Mouse (Mus musculus): ENCODE measurements at regions not wholly inside any gene's neighbourhood (a gene's known extent, or its start where the extent isn't known, plus 50 kb on each side); places are given as distances from the start of the nearest gene placed in this dataset.

- DNase-seq = no peak
These were observed 109.3 kb upstream of the Ado start for GRCm38 (mm10) chr10:67658005-67658545.

DNA sequence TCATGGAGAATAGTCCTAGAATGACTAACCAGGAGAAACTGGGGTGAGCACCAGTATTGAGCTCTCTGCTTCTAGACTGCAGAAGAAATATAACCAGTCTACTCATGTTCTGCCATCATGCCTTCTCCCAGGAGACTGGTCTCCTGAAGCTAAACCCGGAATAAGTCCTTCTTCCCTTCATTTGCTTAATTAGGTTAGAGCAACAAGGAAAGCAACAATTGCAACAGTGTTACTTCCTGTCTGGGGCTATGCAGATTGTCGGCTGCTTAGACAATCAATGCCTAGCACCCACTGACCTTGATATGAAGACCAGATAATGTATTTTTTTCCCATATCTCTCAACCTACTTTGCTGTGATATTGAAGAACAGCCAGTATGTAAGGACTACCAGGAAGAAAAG is 108.5 kb upstream of the Ado start:
- DNase-seq = no peak

GRCm38 (mm10) chr10:67654518-67654917 is 105.8 kb upstream of the Ado start:
- no peak for DNase-seq

DNA sequence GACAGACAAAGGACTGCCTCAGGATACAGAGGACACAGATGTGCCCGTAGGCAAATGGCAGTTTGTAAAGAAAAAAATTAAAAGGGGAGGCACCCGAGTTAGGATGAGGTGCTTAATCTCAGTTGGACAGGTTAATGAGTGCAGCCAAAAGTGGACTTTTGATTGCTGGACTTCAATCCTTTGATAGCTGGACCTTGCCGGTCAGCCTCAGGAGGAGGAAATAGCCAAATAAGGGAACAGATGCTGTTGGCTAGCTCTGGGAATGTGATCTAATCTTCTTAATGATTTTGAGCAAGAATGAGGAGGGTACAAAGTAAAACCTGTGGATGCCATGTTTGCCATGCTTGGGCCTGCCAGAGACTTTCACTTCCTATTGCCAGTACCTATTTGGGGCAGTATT is 103.5 kb upstream of the Ado start:
- peak; percentile 73 for DNase-seq

DNA sequence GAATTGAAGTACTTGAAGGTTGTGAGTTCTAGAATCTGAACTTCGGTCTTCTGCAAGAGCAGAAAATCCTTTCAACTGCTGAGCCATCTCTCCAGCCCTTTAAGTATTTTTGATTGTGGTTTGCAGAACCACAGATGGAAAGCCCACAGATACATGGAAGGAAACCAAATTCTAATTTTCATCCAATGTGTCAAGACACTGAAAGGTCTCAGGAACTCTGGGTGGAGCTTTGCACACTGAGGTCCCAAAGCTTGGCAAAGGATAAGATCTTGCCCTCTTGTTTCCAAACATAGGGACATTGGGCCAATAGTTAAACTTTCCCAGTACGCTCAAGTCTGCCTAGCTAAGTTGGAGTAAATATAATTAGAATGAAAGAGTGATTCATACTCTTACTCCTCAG is 102.6 kb upstream of the Ado start:
- DNase-seq = no peak

GRCm38 (mm10) chr10:67647777-67648727 is 99.3 kb upstream of the Ado start:
- no peak for DNase-seq

- DNase-seq = no peak
These were observed 98.2 kb upstream of the Ado start for GRCm38 (mm10) chr10:67646659-67647559.

DNA sequence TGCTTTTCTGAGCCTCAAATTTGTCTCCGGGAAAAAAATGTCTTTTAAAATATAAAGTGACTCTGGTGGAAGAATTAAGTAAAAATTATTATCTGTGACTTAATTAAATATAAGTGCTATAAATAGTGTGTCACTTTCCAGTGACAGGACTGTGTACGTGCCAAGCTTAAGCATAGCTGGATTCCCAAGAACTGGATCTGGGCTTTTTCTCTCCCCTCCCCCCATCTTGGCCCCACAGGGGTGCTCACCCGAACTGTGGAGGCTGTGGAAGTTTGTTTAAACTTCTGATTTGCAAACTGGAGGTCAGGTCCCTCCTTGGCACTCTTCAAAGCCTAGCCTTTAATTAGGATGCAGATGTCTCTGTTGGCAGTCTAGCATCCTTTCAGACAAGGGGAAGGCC is 97.1 kb upstream of the Ado start:
- no peak for DNase-seq

DNA sequence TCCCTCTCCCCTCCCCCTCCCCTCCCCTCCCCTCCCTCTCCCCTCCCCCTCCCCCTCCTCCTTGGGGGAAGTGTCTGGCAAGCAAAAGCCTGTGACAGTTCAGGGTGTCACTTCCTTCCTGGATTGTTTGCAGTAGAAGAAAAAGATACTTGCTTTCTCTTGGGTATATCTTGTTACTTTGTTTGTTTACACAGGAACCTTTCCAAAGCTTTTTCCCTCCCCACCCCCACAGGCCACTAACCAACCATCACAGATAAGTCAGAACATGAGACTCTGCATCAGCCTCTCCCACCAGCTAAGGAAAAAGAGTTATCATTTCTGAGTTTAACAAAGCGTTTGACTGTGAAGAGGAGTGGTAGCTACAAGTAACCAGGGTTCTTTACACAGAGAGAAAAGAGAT is 95.5 kb upstream of the Ado start:
- DNase-seq = peak; percentile 50

GRCm38 (mm10) chr10:67643685-67644084 is 94.9 kb upstream of the Ado start:
- DNase-seq = no peak

DNA sequence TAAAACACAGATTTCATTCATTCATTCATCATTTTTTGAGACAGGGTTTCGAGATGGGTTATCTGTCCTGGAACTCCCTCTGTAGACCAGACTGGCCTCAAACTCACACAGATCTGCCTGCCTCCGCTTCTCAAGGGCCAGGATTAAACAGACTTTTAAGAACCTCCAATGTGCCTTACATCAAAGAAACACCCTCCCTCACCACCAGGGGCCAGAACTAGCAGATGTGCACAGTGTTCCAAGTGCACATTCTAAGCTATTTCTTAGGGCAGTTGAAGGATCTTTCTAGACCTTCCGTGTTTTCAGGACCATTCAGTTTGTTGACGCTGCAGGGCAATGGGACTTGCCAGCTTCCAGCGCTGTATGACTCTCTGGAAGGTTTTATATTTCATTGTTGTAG is 88.6 kb upstream of the Ado start:
- DNase-seq = no peak

DNA sequence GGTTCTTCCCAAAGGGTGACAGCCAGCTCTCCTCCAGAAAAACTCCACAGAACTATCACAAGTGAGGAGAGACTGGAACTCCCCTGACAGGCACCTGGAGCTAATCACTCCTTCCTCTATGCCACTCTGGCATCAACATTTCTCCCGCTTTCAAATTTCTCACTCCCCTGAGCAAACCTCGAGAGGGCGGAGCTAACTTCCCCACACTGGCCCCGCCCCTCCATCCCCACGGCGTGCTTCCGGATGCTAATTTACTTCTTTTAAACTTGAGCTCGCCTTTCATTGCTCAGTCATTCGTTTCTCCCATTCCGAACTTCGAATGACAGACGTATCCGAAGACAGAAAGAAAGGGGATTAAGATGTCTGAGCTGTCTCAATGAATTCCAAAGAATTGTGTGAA is 87.8 kb upstream of the Ado start:
- DNase-seq = no peak

- DNase-seq = no peak
These were observed 86.0 kb upstream of the Ado start for GRCm38 (mm10) chr10:67634795-67635194.

- DNase-seq = no peak
These were observed 84.3 kb upstream of the Ado start for GRCm38 (mm10) chr10:67633063-67633462.

GRCm38 (mm10) chr10:67623338-67623737 is 74.6 kb upstream of the Ado start:
- no peak for DNase-seq

- DNase-seq = no peak
These were observed 71.3 kb upstream of the Ado start for GRCm38 (mm10) chr10:67620018-67620417.

- DNase-seq = no peak
These were observed 69.4 kb upstream of the Ado start for GRCm38 (mm10) chr10:67618112-67618511.

DNA sequence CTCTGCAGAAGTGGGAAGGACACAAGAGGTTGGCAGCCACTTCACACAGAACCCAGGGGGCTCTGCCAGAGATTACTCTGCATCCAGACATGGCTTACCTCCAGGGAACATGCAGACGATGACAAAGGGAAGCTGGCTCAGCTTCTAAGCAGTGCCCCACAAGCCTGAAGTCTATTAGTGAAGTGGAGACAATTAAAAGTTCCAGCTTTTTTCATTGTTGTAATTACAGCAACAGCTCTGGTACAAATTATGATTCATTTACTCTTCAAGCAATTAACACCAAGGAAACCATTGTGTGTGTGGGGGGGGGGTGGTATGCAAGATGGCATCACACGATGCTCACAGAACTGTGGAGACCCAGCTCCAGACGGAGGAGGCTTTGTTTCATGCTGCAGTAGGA is 66.3 kb upstream of the Ado start:
- DNase-seq = no peak

DNA sequence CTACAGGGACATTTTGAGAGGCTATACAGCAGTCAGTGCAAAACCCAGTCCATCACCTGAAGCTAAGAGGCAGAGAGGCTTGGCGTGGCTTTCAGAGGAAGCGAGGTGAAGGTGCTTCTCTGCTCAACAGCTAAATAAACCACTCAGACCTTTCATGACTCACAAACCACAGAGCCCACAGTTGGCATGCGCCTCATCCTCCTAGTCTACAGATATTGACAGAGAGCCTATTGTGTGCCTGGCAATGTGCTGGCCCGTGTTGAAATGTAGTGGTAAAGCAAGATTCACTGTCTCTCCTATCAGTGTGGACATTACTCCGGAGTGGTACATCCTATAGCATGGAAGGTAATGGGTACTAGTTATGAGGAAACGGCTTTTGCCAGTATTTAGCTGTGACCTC is 61.9 kb upstream of the Ado start:
- DNase-seq = no peak

DNA sequence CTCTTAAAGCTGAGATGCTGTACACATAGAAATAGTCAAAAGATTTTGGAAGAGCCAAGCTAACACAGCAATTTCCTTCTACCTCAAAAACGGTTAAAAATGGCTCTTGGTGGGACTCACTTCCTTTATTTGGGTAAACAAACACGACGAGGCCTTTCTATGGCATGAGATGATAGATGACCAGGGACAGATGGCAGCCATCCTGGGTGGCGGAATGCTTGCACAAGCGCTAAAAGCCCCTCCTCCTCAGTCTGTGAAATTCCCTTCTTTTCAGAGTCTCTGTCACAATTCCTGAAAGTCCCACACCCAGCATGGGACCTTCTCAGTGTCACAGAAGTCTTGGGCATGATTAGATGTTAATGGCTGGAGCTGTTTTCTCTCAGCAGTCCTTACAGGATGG is 59.3 kb upstream of the Ado start:
- DNase-seq = no peak

DNA sequence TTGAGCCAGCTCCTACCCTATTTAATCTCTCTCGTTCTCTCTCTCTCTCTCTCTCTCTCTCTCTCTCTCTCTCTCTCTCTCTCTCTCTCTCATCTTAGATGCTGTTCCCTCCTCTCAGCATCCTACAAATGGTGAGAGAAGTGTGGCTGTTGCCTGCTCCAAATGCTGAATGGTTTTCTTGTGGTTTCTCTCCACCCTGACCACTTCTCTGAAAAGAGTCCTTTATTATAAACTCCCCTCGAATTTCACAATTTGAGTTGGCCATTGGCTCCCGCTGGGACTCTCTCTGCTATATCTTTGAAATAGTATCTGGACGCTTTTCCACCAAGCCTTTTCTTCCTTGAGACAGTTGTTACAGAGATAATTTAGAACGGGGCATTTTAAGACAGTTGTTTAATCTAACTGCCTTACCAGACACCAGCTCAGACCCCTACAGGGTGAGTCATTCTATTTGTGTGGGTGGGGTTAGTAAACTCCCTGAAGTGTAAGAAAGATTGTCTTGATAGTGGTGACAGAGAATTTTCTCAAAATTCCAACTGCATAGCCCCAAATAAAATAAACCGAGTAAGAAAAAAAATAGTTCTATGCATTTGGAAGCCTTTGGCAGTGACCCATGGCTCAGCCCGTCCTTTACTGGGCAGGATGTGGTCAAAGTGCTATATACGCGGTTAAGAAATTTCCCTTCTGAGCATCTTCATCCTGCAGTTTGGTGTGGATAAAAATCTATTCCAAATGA is 58.7 kb upstream of the Ado start:
- DNase-seq = no peak

GRCm38 (mm10) chr10:67606739-67607138 is 58.0 kb upstream of the Ado start:
- no peak for DNase-seq

GRCm38 (mm10) chr10:67599390-67599789 is 50.6 kb upstream of the Ado start:
- no peak for DNase-seq
